Mouse (Mus musculus): ENCODE measurements around the gene Gm16503. TPM values are rescaled to one million over a fixed set of nuclear protein-coding genes. Genes with fewer than 3 reads are reported as not detected.
"Not testable (repeated sequence)": the region's sequence is repeated elsewhere in the genome, so short reads cannot be mapped to it uniquely, and the experiment has no call there.

The Gm16503 gene
- polyA plus RNA-seq, 1 experiment from 2014 or later = 0.06 TPM

GRCm38 (mm10) chr4:147525125-147525524 is 14.9 kb upstream of the Gm16503 start:
- no peak overlapping the region for H3K9ac ChIP-seq (replicated peaks)
- DNase-seq (no peak), ATAC-seq (no peak)
- WGBS (ENCODE audit: insufficient replicate concordance) = 68% methylated on average over 1 of the region's 1 CpGs
- no peak overlapping the region for H3K4me2 ChIP-seq (ENCODE audit: low read depth, low read length)
- H3K4me1 ChIP-seq (ENCODE audit: insufficient read depth) = no peaks in the 10 kb centered on the region
- no peak overlapping the region for H3K27ac ChIP-seq (ENCODE audit: low read depth)
- H3K9me3 ChIP-seq (ENCODE audit: low read length) = peaks cover 43% of the 10 kb centered on the region
- H3K4me3 ChIP-seq (ENCODE audit: low read depth, low read length) = no peak overlapping the region
- no peak for TF ChIP-seq CTCF (IDR thresholded peaks at IDR 0.05; ENCODE audit: low read depth)
- TF ChIP-seq EP300 (IDR thresholded peaks at IDR 0.05; ENCODE audit: low read depth) = no peak
- no peaks in the 10 kb centered on the region for H3K27me3 ChIP-seq (ENCODE audit: insufficient read depth, low read length)
- no peaks in the 10 kb centered on the region for H3K36me3 ChIP-seq (replicated peaks; ENCODE audit: insufficient read depth, low read length)

GRCm38 (mm10) chr4:147530366-147530765 is 9.7 kb upstream of the Gm16503 start:
- TF ChIP-seq CTCF (IDR thresholded peaks at IDR 0.05; ENCODE audit: low read depth) (0 out of 2 replicates have a peak, but pooled peaks have one; percentile 9), EP300 (IDR thresholded peaks at IDR 0.05; ENCODE audit: low read depth) (no peak)
- Histone ChIP-seq H3K9me3 (ENCODE audit: low read length) (peaks cover 24% of the 10 kb centered on the region), H3K4me1 (ENCODE audit: insufficient read depth) (no peaks in the 10 kb centered on the region), H3K9ac (replicated peaks) (no peak overlapping the region), H3K27me3 (ENCODE audit: insufficient read depth, low read length) (no peaks in the 10 kb centered on the region), H3K4me3 (ENCODE audit: low read depth, low read length) (no peak overlapping the region), H3K4me2 (ENCODE audit: low read depth, low read length) (no peak overlapping the region), H3K27ac (ENCODE audit: low read depth) (no peak overlapping the region), H3K36me3 (replicated peaks; ENCODE audit: insufficient read depth, low read length) (no peaks in the 10 kb centered on the region)
- 75% methylated on average over 1 of the region's 1 CpGs for WGBS (ENCODE audit: insufficient replicate concordance)
- no peak for ATAC-seq
- no peak for DNase-seq

GRCm38 (mm10) chr4:147535916-147536315 is 4.1 kb upstream of the Gm16503 start:
- DNase-seq; H3K4me1 ChIP-seq (ENCODE audit: insufficient read depth); ATAC-seq; H3K36me3 ChIP-seq (replicated peaks; ENCODE audit: insufficient read depth, low read length); H3K9ac ChIP-seq (replicated peaks); H3K4me2 ChIP-seq (ENCODE audit: low read depth, low read length); H3K27me3 ChIP-seq (ENCODE audit: insufficient read depth, low read length); H3K27ac ChIP-seq (ENCODE audit: low read depth); H3K4me3 ChIP-seq (ENCODE audit: low read depth, low read length): not testable (repeated sequence)
- peaks cover 12% of the 10 kb centered on the region for H3K9me3 ChIP-seq (ENCODE audit: low read length)

- Histone ChIP-seq H3K4me2 (ENCODE audit: low read depth, low read length) (no peak overlapping the region), H3K9ac (replicated peaks) (no peak overlapping the region), H3K27me3 (ENCODE audit: insufficient read depth, low read length) (no peaks in the 10 kb centered on the region), H3K27ac (ENCODE audit: low read depth) (no peak overlapping the region), H3K4me3 (ENCODE audit: low read depth, low read length) (no peak overlapping the region), H3K9me3 (ENCODE audit: low read length) (peaks cover 14% of the 10 kb centered on the region), H3K4me1 (ENCODE audit: insufficient read depth) (no peaks in the 10 kb centered on the region), H3K36me3 (replicated peaks; ENCODE audit: insufficient read depth, low read length) (no peaks in the 10 kb centered on the region)
- TF ChIP-seq CTCF (IDR thresholded peaks at IDR 0.05; ENCODE audit: low read depth) (no peak), EP300 (IDR thresholded peaks at IDR 0.05; ENCODE audit: low read depth) (no peak)
- DNase-seq = no peak
- no peak for ATAC-seq
- 61% methylated on average over 2 of the region's 2 CpGs for WGBS (ENCODE audit: insufficient replicate concordance)
Measured at GRCm38 (mm10) chr4:147537702-147538101, 2.3 kb upstream of the Gm16503 start.

GRCm38 (mm10) chr4:147541105-147541504 is 1.1 kb downstream of the Gm16503 start:
- no peak for DNase-seq
- Histone ChIP-seq H3K36me3 (replicated peaks; ENCODE audit: insufficient read depth, low read length) (no peaks in the 10 kb centered on the region), H3K27me3 (ENCODE audit: insufficient read depth, low read length) (no peaks in the 10 kb centered on the region), H3K9ac (replicated peaks) (no peak overlapping the region), H3K4me3 (ENCODE audit: low read depth, low read length) (no peak overlapping the region), H3K9me3 (ENCODE audit: low read length) (peaks cover 10% of the 10 kb centered on the region), H3K27ac (ENCODE audit: low read depth) (no peak overlapping the region), H3K4me1 (ENCODE audit: insufficient read depth) (no peaks in the 10 kb centered on the region), H3K4me2 (ENCODE audit: low read depth, low read length) (no peak overlapping the region)
- TF ChIP-seq EP300 (IDR thresholded peaks at IDR 0.05; ENCODE audit: low read depth) (no peak), CTCF (IDR thresholded peaks at IDR 0.05; ENCODE audit: low read depth) (no peak)
- ATAC-seq = no peak

- not testable (repeated sequence) for H3K4me2 ChIP-seq (ENCODE audit: low read depth, low read length); DNase-seq; H3K27me3 ChIP-seq (ENCODE audit: insufficient read depth, low read length); ATAC-seq; H3K9ac ChIP-seq (replicated peaks); H3K4me1 ChIP-seq (ENCODE audit: insufficient read depth); H3K27ac ChIP-seq (ENCODE audit: low read depth); H3K36me3 ChIP-seq (replicated peaks; ENCODE audit: insufficient read depth, low read length); H3K4me3 ChIP-seq (ENCODE audit: low read depth, low read length); H3K9me3 ChIP-seq (ENCODE audit: low read length)
- 64% methylated on average over 5 of the region's 5 CpGs for WGBS (ENCODE audit: insufficient replicate concordance)
Measured at GRCm38 (mm10) chr4:147553071-147553470, 13.1 kb downstream of the Gm16503 start, which contains the start of gene Zfp985. Gene Zfp985 (plus strand): TSS chr4:147553277.

- H3K4me3 ChIP-seq (ENCODE audit: low read depth, low read length); H3K36me3 ChIP-seq (replicated peaks; ENCODE audit: insufficient read depth, low read length); DNase-seq; H3K9ac ChIP-seq (replicated peaks); H3K9me3 ChIP-seq (ENCODE audit: low read length); H3K27me3 ChIP-seq (ENCODE audit: insufficient read depth, low read length); H3K4me2 ChIP-seq (ENCODE audit: low read depth, low read length); H3K27ac ChIP-seq (ENCODE audit: low read depth); H3K4me1 ChIP-seq (ENCODE audit: insufficient read depth); ATAC-seq: not testable (repeated sequence)
- WGBS (ENCODE audit: insufficient replicate concordance) = 55% methylated on average over 2 of the region's 2 CpGs
Measured at GRCm38 (mm10) chr4:147554361-147554760, 14.3 kb downstream of the Gm16503 start.

GRCm38 (mm10) chr4:147556921-147557320 is 16.9 kb downstream of the Gm16503 start:
- H3K4me2 ChIP-seq (ENCODE audit: low read depth, low read length); H3K4me3 ChIP-seq (ENCODE audit: low read depth, low read length); H3K4me1 ChIP-seq (ENCODE audit: insufficient read depth); H3K9me3 ChIP-seq (ENCODE audit: low read length); H3K27me3 ChIP-seq (ENCODE audit: insufficient read depth, low read length); DNase-seq; H3K9ac ChIP-seq (replicated peaks); H3K27ac ChIP-seq (ENCODE audit: low read depth); ATAC-seq; H3K36me3 ChIP-seq (replicated peaks; ENCODE audit: insufficient read depth, low read length): not testable (repeated sequence)
- WGBS (ENCODE audit: insufficient replicate concordance) = 16% methylated on average over 1 of the region's 1 CpGs

GRCm38 (mm10) chr4:147558011-147558410 is 18.0 kb downstream of the Gm16503 start:
- H3K4me3 ChIP-seq (ENCODE audit: low read depth, low read length); H3K36me3 ChIP-seq (replicated peaks; ENCODE audit: insufficient read depth, low read length); H3K27me3 ChIP-seq (ENCODE audit: insufficient read depth, low read length); ATAC-seq; H3K9me3 ChIP-seq (ENCODE audit: low read length); H3K4me2 ChIP-seq (ENCODE audit: low read depth, low read length); H3K9ac ChIP-seq (replicated peaks); H3K27ac ChIP-seq (ENCODE audit: low read depth); H3K4me1 ChIP-seq (ENCODE audit: insufficient read depth); DNase-seq: not testable (repeated sequence)

GRCm38 (mm10) chr4:147559096-147559495 is 19.1 kb downstream of the Gm16503 start:
- ATAC-seq; H3K27ac ChIP-seq (ENCODE audit: low read depth); H3K4me1 ChIP-seq (ENCODE audit: insufficient read depth); H3K4me2 ChIP-seq (ENCODE audit: low read depth, low read length); H3K9me3 ChIP-seq (ENCODE audit: low read length); H3K9ac ChIP-seq (replicated peaks); H3K4me3 ChIP-seq (ENCODE audit: low read depth, low read length); H3K27me3 ChIP-seq (ENCODE audit: insufficient read depth, low read length); H3K36me3 ChIP-seq (replicated peaks; ENCODE audit: insufficient read depth, low read length); DNase-seq: not testable (repeated sequence)
- WGBS (ENCODE audit: insufficient replicate concordance) = 38% methylated on average over 1 of the region's 1 CpGs
